Mouse (Mus musculus): ENCODE results near the gene Ttc41. TPM values are rescaled to one million over a fixed set of nuclear protein-coding genes. Genes with fewer than 3 reads are reported as not detected.

Gene Ttc41
- polyA plus RNA-seq, 1 experiment, result 3.5 TPM

DNA sequence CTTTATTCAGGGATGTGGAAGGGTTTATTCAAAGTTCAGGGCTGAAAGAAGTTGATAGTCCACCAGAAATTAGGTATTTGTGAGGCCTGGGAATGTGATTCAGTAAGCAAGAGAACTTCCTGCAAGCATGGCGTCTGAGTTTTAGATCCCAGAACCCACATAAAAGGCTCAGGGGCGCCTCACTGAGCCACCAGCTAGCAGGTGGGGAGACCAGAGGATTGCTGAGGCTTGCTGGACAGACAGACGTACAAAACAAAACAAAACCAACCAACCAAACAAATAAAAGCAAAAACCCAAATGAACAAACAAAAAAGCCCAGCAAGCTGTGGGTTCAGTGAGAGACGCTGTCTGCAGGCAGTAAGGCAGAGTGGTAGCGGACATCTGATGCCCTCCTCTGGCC is 77.0 kb downstream of the Ttc41 start:
- Histone ChIP-seq H3K27me3 (ENCODE audit: control insufficient read depth, insufficient read depth, low read length, poor library complexity, severe bottlenecking) (no peaks in the 10 kb centered on the region), H3K9me3 (replicated peaks; ENCODE audit: control insufficient read depth, insufficient read depth, low read length, poor library complexity, severe bottlenecking) (no peaks in the 10 kb centered on the region), H3K36me3 (ENCODE audit: control insufficient read depth, insufficient read depth, low read length, poor library complexity, severe bottlenecking) (no peaks in the 10 kb centered on the region), H3K9ac (ENCODE audit: low read depth, poor library complexity, severe bottlenecking) (no peak overlapping the region), H3K4me3 (ENCODE audit: low read depth, low read length) (no peak overlapping the region), H3K4me1 (ENCODE audit: control insufficient read depth, insufficient read depth, low read length) (peaks cover 5% of the 10 kb centered on the region), H3K27ac (ENCODE audit: insufficient read depth, low read length) (no peak overlapping the region)
- TF ChIP-seq EP300 (IDR thresholded peaks at IDR 0.05; ENCODE audit: insufficient read depth, low read depth, low read length), result no peak
- no peak for TF ChIP-seq POLR2A (IDR thresholded peaks at IDR 0.05; ENCODE audit: insufficient read depth, low read length)
- no peak for TF ChIP-seq CTCF (IDR thresholded peaks at IDR 0.05; ENCODE audit: low read depth, low read length)

DNA sequence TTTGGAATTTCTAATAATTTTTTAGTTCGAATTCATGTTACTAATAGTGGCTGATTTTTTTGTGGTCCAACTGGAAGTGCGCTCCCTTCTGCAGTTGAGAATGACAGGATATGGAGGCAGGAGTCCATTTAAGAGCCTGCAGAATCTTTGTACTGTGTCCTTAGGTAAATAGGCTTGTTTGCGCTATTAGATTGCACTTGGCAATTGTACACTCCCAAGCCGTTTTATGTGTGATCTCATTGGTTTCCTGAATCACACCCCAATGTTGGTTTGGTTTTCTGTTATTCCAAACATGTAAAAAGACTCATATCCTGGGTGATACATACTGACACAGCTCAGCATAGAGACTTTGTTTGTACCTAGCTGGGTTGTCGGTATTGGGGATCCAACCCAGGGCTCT is 78.0 kb downstream of the Ttc41 start:
- TF ChIP-seq POLR2A (IDR thresholded peaks at IDR 0.05; ENCODE audit: insufficient read depth, low read length) (no peak), EP300 (IDR thresholded peaks at IDR 0.05; ENCODE audit: insufficient read depth, low read depth, low read length) (no peak), CTCF (IDR thresholded peaks at IDR 0.05; ENCODE audit: low read depth, low read length) (no peak)
- no peaks in the 10 kb centered on the region for H3K36me3 ChIP-seq (ENCODE audit: control insufficient read depth, insufficient read depth, low read length, poor library complexity, severe bottlenecking)
- H3K27me3 ChIP-seq (ENCODE audit: control insufficient read depth, insufficient read depth, low read length, poor library complexity, severe bottlenecking), result no peaks in the 10 kb centered on the region
- peaks cover 7% of the 10 kb centered on the region for H3K4me1 ChIP-seq (ENCODE audit: control insufficient read depth, insufficient read depth, low read length)
- H3K4me3 ChIP-seq (ENCODE audit: low read depth, low read length), result no peak overlapping the region
- H3K9me3 ChIP-seq (replicated peaks; ENCODE audit: control insufficient read depth, insufficient read depth, low read length, poor library complexity, severe bottlenecking), result no peaks in the 10 kb centered on the region
- H3K9ac ChIP-seq (ENCODE audit: low read depth, poor library complexity, severe bottlenecking), result no peak overlapping the region
- H3K27ac ChIP-seq (ENCODE audit: insufficient read depth, low read length), result no peak overlapping the region

DNA sequence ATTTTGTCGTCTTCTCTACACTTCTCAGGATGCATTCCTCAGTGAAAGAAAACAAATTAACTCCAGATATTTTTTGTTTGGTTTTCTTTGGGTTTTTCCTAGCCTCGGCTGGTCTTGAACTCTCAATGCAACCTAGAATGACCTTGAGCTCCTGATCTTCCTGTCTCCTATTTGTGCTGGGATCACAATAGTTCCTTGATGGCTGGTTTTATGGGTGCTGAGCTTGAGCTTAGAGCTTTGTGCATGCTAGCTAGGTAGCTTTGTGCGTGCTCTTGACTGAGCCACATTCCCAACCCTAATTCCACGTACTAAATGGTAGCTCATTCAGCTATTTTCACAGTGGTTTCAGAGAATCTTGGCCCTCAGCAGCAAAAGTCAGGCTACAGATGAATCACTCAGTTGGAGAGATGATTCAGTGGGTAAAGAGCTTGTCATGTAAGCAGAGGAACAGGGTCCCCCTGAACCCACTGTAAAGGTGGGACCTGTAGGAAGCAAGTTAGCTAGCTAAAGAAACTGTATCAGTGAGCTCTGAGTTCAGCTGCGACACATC is 78.6 kb downstream of the Ttc41 start:
- no peak overlapping the region for H3K9ac ChIP-seq (ENCODE audit: low read depth, poor library complexity, severe bottlenecking)
- H3K36me3 ChIP-seq (ENCODE audit: control insufficient read depth, insufficient read depth, low read length, poor library complexity, severe bottlenecking), result no peaks in the 10 kb centered on the region
- H3K9me3 ChIP-seq (replicated peaks; ENCODE audit: control insufficient read depth, insufficient read depth, low read length, poor library complexity, severe bottlenecking), result no peaks in the 10 kb centered on the region
- TF ChIP-seq EP300 (IDR thresholded peaks at IDR 0.05; ENCODE audit: insufficient read depth, low read depth, low read length) (no peak), CTCF (IDR thresholded peaks at IDR 0.05; ENCODE audit: low read depth, low read length) (no peak), POLR2A (IDR thresholded peaks at IDR 0.05; ENCODE audit: insufficient read depth, low read length) (no peak)
- H3K27ac ChIP-seq (ENCODE audit: insufficient read depth, low read length), result no peak overlapping the region
- no peak overlapping the region for H3K4me3 ChIP-seq (ENCODE audit: low read depth, low read length)
- no peaks in the 10 kb centered on the region for H3K27me3 ChIP-seq (ENCODE audit: control insufficient read depth, insufficient read depth, low read length, poor library complexity, severe bottlenecking)
- H3K4me1 ChIP-seq (ENCODE audit: control insufficient read depth, insufficient read depth, low read length), result peaks cover 9% of the 10 kb centered on the region

GRCm38 (mm10) chr10:86785396-86785795 is 79.8 kb downstream of the Ttc41 start:
- no peak overlapping the region for H3K27ac ChIP-seq (ENCODE audit: insufficient read depth, low read length)

DNA sequence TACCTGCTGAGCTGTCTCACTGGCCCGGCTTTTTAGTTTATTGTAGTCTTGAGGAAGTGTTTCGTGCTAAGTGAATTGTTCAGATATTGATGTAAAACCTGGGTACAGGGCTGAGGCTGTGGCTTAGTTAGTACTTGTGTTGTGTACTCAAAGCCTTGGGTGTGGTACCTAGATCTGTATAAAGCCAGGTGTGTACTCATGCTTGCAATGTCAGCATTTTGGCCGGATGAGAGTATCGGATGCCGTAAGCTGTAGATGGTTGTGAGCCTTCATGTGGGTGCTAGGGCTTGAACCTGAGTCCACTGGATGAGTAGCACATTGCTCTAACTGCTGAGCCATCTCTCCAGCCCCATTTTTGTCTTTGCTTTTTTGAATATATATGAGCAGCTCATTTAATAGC is 80.5 kb downstream of the Ttc41 start:
- Histone ChIP-seq H3K9ac (ENCODE audit: low read depth, poor library complexity, severe bottlenecking) (no peak overlapping the region), H3K9me3 (replicated peaks; ENCODE audit: control insufficient read depth, insufficient read depth, low read length, poor library complexity, severe bottlenecking) (no peaks in the 10 kb centered on the region), H3K4me3 (ENCODE audit: low read depth, low read length) (no peak overlapping the region), H3K27me3 (ENCODE audit: control insufficient read depth, insufficient read depth, low read length, poor library complexity, severe bottlenecking) (no peaks in the 10 kb centered on the region), H3K27ac (ENCODE audit: insufficient read depth, low read length) (no peak overlapping the region), H3K36me3 (ENCODE audit: control insufficient read depth, insufficient read depth, low read length, poor library complexity, severe bottlenecking) (no peaks in the 10 kb centered on the region), H3K4me1 (ENCODE audit: control insufficient read depth, insufficient read depth, low read length) (peaks cover 8% of the 10 kb centered on the region)
- no peak for TF ChIP-seq POLR2A (IDR thresholded peaks at IDR 0.05; ENCODE audit: insufficient read depth, low read length)
- no peak for TF ChIP-seq CTCF (IDR thresholded peaks at IDR 0.05; ENCODE audit: low read depth, low read length)
- no peak for TF ChIP-seq EP300 (IDR thresholded peaks at IDR 0.05; ENCODE audit: insufficient read depth, low read depth, low read length)

More at GRCm38 (mm10) chr10:86785396-86785795, 79.8 kb downstream of the Ttc41 start:
- Histone ChIP-seq H3K27me3 (ENCODE audit: control insufficient read depth, insufficient read depth, low read length, poor library complexity, severe bottlenecking) (no peaks in the 10 kb centered on the region), H3K9me3 (replicated peaks; ENCODE audit: control insufficient read depth, insufficient read depth, low read length, poor library complexity, severe bottlenecking) (no peaks in the 10 kb centered on the region), H3K4me3 (ENCODE audit: low read depth, low read length) (no peak overlapping the region), H3K9ac (ENCODE audit: low read depth, poor library complexity, severe bottlenecking) (no peak overlapping the region), H3K36me3 (ENCODE audit: control insufficient read depth, insufficient read depth, low read length, poor library complexity, severe bottlenecking) (no peaks in the 10 kb centered on the region), H3K4me1 (ENCODE audit: control insufficient read depth, insufficient read depth, low read length) (peaks cover 8% of the 10 kb centered on the region)
- TF ChIP-seq POLR2A (IDR thresholded peaks at IDR 0.05; ENCODE audit: insufficient read depth, low read length), result no peak
- no peak for TF ChIP-seq EP300 (IDR thresholded peaks at IDR 0.05; ENCODE audit: insufficient read depth, low read depth, low read length)
- no peak for TF ChIP-seq CTCF (IDR thresholded peaks at IDR 0.05; ENCODE audit: low read depth, low read length)

DNA sequence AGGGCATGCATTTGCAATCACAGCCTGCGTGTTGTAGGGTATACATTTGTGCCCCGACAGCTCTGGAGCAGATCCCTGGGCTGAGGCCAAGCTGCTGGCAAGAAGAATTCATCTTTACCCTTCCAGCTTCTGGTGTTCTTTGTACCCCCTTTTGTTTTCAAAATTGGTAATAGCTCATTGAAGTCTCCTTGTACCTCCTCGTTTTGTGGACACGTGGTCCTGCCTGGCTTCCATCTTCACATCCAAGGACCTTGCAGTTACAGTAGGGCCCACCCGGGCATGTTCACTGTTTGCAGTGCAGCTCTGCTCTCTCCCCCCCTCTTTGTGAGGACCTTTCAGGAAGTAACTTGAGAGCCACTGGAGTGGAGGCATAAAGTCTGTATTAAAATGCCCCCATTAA is 82.6 kb downstream of the Ttc41 start:
- Histone ChIP-seq H3K27me3 (ENCODE audit: control insufficient read depth, insufficient read depth, low read length, poor library complexity, severe bottlenecking) (no peaks in the 10 kb centered on the region), H3K4me1 (ENCODE audit: control insufficient read depth, insufficient read depth, low read length) (peaks cover 7% of the 10 kb centered on the region), H3K27ac (ENCODE audit: insufficient read depth, low read length) (no peak overlapping the region), H3K9ac (ENCODE audit: low read depth, poor library complexity, severe bottlenecking) (no peak overlapping the region), H3K36me3 (ENCODE audit: control insufficient read depth, insufficient read depth, low read length, poor library complexity, severe bottlenecking) (no peaks in the 10 kb centered on the region), H3K4me3 (ENCODE audit: low read depth, low read length) (no peak overlapping the region), H3K9me3 (replicated peaks; ENCODE audit: control insufficient read depth, insufficient read depth, low read length, poor library complexity, severe bottlenecking) (no peaks in the 10 kb centered on the region)
- TF ChIP-seq POLR2A (IDR thresholded peaks at IDR 0.05; ENCODE audit: insufficient read depth, low read length) (no peak), EP300 (IDR thresholded peaks at IDR 0.05; ENCODE audit: insufficient read depth, low read depth, low read length) (no peak), CTCF (IDR thresholded peaks at IDR 0.05; ENCODE audit: low read depth, low read length) (no peak)

All from ES-Bruce4 (cell line).